Mouse (Mus musculus) erythroblast, adult 5-6 weeks (primary cell): Measurements from ENCODE around the gene Guca1b. TPM values are rescaled to one million over a fixed set of nuclear protein-coding genes. Genes with fewer than 3 reads are reported as not detected.

Source experiments
- ATAC-seq: replicated peaks from 2 replicates; pipeline ENCODE4 v1.8.0; 2016; ENCODE audit warnings: moderate number of reproducible peaks, mild to moderate bottlenecking, moderate TSS enrichment, inconsistent platforms; ENCODE audit not compliant: poor library complexity, low FRiP score, severe bottlenecking
- total RNA-seq, 2 experiments: library from RNA; stranded (forward) in 1 of 2; stranded (reverse) in 1 of 2; fragments of 150-400 nt in 1 of 2; fragments of 200-764, 138-1000 nt in 1 of 2; gene quantifications; 2 replicates each; pipeline versions ENCODE4 v1.2.3 to v1.2.4; 2015 to 2017; ENCODE audit warnings: low replicate concordance in 2 of 2

Gene Guca1b
- not detected in 2 replicates for total RNA-seq (2015; ENCODE audit: low replicate concordance)
- total RNA-seq (2017; ENCODE audit: low replicate concordance): 0.77 and 1.1 TPM in 2 replicates

DNA sequence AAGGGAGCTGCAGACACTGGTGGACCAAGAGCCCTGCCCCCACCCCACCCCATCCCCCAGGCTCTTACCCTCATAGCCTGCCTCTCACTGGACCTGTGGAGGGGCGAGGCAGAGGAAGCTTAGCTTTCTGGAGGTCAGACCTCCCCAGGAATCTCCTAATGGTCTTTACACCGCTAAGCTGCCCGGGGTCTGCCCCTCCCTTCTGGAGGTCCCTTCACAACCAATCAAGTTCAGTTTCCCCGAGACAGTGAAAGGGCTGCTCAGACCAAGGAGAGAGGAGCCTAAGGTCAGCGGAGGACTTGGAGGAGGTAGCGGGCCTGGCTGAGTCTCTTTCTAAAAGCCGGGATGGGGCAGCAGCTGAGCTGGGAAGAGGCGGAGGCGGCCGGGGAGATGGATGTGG lies at the start of gene Guca1b:
TSS of gene Guca1b (plus strand) at position 249 of the 400 bp plus-strand sequence.
- ATAC-seq: no peak

DNA sequence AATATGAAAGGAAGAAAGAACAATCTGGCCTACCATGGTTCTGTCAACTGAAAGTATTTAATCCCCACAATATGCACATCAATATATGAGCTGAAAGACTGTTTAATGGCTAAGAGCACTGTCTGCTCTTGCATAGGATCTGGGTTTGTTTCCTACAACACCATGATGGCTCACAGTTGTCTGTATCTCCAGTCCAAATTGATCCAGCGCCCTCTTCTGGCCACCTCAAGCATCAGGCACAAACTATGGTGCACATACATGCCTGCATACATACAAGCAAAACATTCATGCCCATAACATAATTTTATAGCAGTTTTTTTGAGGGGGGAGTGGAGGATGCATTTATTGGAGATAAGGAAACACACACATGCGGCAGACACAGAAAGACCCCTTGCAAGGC lies 42.1 kb upstream of the Guca1b start:
- no peak for ATAC-seq

DNA sequence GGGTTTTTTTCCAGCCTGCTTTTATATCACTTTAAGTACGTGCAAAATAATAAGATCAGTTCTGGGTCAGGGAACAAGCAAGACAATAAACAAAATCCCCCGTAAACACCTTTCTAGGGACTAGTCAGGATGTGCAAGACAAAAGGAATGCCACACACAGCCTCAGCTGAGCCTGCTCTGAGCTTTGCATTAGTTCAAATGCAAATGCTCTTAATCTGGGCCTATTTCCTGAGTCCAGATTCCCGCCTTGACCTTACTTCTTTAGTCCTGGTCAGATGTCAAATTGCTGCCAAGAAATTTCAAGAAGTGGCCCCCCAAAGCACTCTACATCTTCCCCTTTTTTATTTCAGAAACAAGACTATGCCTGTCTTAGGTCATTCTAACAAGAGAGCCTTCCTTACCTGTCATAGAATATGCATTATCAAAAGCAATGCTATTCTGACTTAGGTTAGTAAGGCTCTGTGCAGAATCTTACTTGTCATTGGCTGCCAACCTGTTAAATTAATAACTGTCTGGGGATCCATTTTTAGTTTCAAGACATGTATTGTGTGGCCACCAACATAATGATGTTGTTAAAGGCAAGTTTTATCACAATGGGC lies 35.4 kb upstream of the Guca1b start:
- no peak for ATAC-seq

DNA sequence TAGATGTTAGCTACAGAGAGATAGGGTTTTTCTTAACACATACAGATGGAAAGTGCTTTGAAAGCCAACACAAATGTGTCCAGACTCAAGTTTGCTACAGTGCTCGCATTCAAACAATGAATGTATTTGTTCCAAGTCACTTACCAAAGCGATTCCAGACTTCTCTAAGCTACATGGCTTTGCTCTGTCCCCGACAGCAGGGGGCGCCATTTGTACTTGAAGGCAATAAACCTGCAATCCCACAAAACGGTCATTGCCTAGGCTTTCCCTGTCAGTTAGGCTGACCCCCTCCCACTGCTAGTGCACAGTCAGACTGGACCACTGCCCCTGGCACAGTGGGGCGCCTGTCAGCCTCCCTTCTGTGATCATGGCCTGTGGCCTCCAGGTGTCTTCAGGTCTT lies 25.2 kb upstream of the Guca1b start:
- peak; percentile 58 for ATAC-seq

DNA sequence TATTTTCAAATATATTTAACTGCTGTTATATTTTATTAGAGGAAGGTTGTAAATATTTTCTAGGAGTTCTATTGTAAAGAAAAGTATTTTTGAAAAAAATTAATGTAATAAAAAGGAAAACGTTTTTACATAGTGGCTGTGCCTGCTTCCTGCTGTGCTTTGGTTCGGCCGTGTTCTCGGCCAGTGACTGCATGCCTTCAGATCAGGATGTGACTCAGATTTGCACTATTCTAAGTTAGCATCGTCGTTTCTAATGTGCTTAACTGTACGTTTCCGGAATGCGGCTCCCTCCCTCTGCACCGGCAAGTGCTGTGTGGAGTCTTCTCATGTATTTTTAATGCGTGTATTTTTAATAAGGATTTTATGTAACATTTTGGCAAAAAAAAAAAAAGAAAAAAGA lies 23.9 kb upstream of the Guca1b start:
- no peak for ATAC-seq

DNA sequence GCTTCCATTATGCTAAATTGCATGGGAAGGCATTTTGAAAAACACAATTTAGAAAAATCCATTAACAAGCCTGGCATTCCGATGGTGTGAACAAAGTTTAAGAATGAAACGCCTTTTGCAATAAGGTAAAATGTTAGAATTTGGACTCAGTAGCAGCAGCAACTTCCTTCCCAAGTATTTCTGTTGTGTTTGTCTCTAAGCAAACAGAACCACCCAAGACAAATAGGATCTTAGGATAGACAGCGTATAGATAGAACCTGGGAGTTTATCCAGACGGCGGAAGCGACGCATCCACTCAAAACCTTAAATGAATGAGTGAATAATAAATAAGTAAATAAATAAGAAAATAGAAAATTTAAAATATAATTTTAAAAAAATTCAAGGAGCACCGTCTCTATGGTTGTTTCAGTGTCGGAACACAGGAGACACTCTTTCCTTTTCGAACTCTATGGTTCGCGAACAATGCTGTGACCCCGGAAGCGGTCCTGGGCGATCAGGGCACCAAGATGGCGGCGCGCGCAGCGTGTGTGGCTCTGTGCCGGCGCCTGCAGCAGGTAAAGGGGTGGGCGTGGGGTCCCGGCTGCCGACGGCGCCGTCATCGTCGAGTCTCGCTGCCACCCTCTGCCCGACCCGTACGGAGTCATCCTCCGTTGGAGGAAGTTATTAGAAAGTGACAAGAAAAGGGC lies 16.6 kb upstream of the Guca1b start, which contains the start of gene Mrps10:
TSS of gene Mrps10 (plus strand) at position 487 of the 686 bp plus-strand sequence.
- ATAC-seq: peak; percentile 83

DNA sequence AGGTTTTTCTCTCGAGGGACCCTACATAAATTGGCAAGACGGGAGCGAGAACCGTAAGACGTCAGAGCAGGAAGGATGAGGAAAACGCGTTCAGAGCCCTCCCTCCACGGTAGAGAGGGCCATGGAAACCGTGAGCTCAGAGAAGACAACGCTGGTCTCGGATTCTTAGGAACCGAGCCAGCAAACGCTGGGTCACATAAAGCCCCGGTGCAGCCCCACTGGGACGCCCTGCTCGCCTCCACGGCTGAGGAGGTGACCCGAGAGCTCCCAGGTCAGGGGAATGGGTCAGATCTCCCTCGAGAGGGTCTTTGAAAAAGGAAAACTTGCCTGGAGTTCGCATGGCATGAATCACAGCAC lies 16.1 kb upstream of the Guca1b start:
- peak; percentile 28; the same call in 1 of the 2 replicates for ATAC-seq

DNA sequence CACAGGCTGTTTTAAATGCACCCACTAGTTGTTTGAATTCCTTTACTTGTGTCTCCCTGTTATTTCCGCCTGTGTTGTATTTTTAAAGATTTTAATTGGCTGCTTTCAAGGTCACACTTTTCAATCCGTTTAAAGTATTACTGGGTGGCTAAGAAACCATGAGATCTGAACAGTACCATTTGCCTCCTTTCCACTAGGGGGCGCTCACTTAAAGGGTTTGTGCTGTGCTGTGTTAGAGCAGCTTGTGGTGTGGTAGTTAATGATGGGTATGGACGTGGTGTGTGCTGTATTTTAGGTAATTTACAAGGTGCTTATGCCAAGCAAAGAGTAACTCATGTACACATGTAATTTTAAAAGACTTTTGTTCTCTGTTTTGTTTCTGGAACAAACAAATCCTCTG lies 13.7 kb upstream of the Guca1b start:
- peak; percentile 73 for ATAC-seq

DNA sequence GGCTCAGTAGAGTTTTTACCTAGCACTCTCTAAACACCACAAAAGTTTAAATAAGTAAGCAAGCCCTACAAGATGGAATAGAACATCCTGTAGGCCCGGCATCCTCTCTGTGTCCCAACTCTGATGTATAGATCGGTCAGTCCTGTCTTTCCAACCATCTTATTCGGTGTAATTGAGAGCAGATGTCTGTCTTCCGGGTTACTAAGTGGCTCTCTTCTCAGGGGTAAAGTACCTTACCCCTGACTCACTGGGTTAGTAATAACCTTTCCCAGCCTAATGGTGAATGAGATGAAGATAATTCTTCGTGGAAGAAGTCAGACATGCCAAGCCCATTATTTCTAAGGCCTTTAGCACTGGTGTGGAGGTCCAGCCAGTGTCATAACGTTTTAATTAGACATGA lies 11.2 kb upstream of the Guca1b start:
- ATAC-seq: no peak

DNA sequence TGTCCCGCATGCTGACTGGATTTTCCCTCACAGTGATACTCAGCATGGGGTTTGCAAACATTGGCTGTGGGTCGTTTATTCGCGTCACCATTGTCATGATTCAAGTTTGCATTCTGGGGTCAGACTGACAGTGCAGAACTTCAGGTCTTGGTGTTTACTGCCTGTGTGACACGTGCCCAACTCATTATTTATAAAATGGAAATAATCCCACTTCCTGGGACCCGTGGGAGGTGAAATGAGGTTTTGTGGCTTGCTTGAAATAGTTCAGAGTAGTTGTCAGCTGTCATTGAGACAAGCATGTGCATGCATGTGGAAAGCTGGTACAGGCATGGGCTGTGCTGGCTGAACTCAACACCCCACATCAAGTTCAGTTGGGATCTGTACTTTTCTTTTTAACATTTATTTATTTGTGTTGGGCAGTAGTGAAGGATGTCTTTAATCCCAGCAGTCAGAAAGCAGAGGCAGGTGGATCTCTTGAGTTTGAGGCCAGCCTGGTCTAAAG lies 8.4 kb upstream of the Guca1b start:
- ATAC-seq: no peak

DNA sequence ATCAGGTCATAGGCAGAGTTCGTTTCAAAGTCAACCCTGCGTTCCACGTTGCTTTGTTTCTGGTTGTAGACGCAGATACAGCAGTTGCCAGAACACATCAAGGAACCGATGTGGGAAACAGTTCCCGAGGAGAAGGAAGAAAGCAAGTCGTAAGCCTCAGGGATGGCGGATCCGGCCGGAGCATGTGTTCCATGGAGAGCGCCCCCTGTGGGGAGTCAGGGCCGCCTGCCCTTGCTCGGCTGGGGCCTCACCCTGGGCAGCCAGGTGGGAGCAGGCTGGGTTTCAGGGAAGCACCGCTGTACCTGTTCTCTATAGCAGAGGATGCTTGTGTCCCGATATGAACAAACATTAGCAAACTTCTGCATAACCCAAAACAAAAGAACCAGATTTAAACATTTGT lies 7.1 kb upstream of the Guca1b start:
- ATAC-seq: no peak

DNA sequence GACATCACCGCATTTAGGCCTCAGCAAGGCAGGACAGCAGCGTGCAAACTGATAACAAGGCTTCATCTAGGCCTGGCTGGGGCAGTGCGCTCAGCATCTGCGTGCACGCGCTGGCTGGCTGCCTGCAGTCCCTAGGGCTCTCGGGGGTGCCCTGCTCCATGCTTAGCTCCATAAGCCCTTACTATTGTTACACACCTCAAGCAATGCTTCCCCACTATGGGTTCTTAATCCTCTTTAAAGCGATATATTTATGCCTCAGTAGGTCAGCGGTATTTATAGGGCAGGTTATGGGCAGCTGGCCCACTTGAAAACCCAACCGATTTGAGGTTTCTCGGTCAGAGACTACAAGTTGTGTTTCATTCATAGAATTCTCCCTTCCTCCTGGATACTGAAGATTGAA lies 3.3 kb upstream of the Guca1b start:
- no peak for ATAC-seq

DNA sequence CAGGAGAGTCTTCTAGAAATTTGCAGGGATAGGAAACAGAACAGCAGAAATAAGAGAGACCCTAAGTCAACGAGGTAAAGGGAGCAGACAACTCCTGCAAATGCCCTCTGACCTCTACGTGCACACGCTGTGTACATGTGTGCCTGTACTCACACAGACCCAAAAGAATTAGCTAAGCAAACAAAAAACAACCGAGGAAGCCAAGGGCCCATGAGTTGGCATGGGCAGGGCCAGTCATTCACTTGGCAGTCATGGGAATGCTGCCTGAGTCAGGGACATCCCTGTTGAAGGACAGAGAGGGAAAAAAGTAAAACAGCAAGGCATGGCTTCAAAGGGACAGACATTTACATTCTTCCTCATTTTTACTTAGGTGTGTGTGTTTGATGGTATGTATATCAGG lies 1.9 kb upstream of the Guca1b start:
- ATAC-seq: no peak

DNA sequence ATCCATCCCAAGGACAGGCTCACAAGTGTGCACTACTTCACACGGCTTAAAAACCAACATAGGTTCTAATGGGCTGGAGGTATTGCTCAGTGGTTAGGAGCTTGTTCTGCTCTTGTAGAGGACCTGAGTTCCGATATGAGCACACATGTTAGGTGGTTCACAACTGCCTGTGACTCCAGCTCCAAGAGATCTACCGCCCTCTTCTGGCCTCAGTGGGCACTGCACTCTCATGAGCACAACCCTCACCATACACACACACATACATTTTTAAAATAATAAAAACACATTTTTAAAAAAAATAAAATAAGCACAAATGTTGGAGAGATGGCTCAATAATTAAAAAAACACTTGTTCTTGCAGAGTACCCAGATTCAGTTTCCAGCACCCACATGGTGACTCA lies 1.1 kb upstream of the Guca1b start:
- no peak for ATAC-seq

DNA sequence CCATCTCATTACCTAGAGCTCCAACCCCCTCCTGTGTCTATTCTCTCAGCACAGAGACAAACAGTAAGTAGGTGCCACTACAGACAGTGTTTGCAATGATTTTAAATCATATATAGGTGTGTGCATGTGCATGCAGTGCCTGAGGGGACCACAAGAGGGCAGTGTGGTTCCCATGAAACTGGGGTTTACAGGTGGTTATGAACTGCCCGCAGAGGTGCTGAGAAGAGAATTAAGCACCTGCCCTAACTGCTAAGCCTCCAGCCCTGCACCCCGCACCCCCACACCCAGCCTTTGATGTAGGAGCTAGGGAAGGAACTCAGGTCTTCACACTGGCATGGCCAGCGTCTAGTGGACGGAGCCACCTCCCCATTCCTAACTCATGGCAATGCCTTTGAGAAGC lies 1.5 kb downstream of the Guca1b start:
- peak; percentile 77 for ATAC-seq

DNA sequence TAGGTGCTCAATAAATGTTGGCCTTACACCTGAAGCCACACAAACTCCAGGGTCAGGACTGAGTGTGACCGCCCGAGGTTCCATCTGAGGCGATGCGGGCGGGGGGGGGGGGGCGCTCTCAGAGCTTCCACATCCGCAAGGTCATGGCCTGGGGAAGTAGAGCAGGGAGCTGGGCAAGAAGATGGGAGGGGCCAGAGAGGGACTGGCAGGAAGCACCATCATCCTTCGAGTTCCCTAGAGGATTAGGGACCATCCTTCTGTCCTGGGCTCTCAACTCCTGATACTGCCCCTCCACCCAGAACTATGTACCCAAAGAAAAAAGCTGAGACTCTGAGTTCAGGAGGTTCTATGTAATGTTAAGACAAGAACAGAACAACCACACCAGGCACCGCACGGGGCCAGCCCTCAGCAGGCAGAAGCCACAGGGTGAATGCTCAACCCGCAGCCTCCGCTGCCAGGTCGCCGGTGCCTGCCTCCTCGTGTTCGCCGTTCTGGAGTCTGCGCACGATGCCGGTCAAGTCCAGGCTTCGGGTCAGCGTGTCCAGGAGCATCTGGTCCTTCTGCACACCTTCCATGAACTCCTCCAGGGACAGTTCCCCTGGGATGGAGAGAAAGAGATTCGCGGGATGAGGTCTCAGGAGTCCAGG lies 9.2 kb downstream of the Guca1b start:
- ATAC-seq: no peak

DNA sequence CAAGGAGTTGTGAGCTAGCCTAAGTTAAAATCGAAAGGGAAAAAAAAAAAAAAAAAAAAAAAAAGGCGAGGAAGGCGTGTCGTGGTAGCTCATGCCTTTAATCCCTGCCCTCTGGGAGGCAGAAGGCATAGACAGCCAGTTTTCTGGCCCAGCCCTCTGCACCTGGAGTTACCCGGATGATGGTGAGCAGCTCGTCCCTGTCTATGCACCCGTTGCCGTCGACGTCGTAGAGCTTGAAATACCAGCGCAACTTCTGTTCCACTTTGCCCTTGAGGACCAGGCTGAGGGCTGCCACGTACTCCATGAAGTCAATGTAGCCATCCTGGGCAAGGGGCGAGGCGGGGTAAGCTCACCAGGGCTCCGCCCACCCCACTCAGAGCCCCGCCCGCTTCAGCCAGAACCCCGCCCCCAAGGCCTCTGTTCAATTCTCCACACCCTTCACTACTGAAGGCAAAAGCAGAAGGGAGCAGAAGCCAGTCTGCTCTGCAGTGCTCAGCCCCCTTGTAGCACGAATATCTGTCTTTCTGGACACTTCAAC lies 10.3 kb downstream of the Guca1b start:
- ATAC-seq: peak; percentile 46

DNA sequence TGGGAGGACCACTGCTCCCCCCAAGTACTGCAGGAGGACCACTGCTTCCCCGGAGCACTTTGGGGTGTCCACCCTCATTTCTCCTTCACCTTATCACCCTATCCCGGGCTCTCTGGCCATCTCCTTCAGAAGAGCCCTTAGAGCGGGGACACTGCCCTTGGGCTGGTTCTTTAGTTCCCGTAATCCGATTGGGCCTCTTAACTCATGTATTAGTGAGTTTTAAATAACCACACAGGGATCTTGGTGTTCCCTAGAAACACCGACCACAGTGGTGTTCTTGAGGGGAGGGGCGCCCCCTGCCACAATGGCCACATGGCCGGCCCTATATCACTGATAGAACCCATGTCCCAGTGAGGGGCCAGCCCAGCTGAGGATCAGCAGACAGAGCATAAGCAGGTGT lies 13.9 kb downstream of the Guca1b start:
- no peak for ATAC-seq

DNA sequence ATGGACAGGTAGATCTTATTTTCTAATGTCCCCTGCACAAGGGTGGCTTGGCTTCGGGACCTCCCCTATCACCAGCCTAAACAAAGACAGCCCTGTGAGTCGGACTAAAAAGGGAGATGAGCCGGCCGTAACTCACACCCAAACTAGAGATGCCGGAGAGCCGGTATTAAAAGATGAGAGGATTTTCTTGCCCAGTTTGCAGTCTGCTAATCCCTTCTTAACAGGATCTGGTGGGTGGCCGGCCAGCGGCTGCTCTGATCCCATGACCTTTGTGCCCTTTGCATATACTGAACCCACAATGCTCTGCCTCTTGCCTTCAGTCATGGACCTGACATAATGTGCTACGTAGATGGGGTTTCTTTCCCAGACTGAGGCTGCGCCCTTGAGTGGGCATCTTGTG lies 15.3 kb downstream of the Guca1b start, which contains the start of gene Guca1a:
TSS of gene Guca1a (minus strand) at position 134 of the 400 bp plus-strand sequence.
- ATAC-seq: no peak

DNA sequence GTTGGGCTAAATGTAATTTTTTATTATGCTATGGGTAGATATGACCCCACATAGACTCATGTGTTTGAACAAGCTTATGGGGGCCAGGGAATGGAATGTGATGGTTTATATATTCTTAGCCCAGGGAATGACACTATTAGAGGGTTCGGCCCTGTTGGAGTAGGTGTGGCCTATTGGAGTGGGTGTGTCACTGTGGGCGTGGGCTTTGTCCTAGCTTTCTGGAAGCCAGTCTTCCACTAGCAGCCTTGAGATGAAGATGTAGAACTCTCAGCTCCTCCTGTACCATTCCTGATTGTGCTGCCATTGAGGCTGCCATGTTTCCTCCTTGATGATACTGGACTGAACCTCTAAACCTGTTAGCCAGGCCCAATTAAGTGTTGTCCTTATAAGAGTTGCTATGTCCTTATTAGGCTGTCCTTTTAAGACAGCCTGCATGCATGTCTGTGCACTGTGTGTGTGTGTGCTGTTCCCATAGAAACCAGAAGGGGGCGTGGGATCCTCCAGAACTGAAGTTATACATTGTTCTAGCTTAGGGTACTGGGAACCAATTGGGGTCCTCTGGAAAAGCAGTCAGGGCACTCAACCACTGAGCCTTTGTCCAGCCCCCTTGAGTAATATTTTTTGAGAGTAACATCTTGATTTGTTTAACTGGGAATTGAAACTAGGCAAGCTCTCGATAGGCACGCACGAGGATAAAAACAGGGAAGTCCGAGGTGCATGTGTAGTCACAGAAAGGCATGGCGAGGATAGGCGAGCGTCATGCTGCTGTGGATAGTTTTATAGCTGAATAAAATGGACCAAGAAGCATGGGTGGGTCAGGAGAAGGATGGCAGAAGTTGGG lies 22.7 kb downstream of the Guca1b start:
- ATAC-seq: no peak; the same call in 1 of the 2 replicates
